Mouse (Mus musculus) hindbrain, embryonic 11.5 days (tissue): ENCODE data around the gene Git1. TPM values are rescaled to one million over a fixed set of nuclear protein-coding genes. Genes with fewer than 3 reads are reported as not detected.

Experiments
- ATAC-seq: fragments of 200-750 bp; cut with Nextera tagmentation; 2 replicates; pipeline ENCODE4 v1.8.0; 2017; ENCODE audit warnings: mild to moderate bottlenecking, moderate TSS enrichment, moderate library complexity; ENCODE audit not compliant: low FRiP score
- DNase-seq: peaks from one replicate; pipeline ENCODE4 v3.0.0-alpha.2; 2015; ENCODE audit warnings: low spot score
- H3K27ac ChIP-seq: fragments of 300-500 bp; sonication (generic); 2 replicates; pipeline ENCODE4 v1.5.1; 2014; ENCODE audit warnings: mild to moderate bottlenecking, low read depth, low read length
- H3K27me3 ChIP-seq: fragments of 300-500 bp; sonication (generic); 2 replicates; pipeline ENCODE4 v1.6.1; 2014; ENCODE audit warnings: mild to moderate bottlenecking, low read length, moderate library complexity, mixed read lengths; ENCODE audit not compliant: control insufficient read depth, insufficient read depth
- H3K36me3 ChIP-seq: fragments of 300-500 bp; sonication (generic); 2 replicates; pipeline ENCODE4 v1.6.1; 2014; ENCODE audit warnings: mild to moderate bottlenecking, low read length, moderate library complexity, mixed read lengths; ENCODE audit not compliant: control insufficient read depth, insufficient read depth
- H3K4me1 ChIP-seq: fragments of 300-500 bp; sonication (generic); replicated peaks from 2 replicates; pipeline ENCODE4 v1.6.1; 2014; ENCODE audit warnings: low read length, mixed read lengths; ENCODE audit not compliant: control insufficient read depth, insufficient read depth
- H3K4me2 ChIP-seq: fragments of 300-500 bp; sonication (generic); replicated peaks from 2 replicates; pipeline ENCODE4 v1.6.1; 2014; ENCODE audit warnings: mild to moderate bottlenecking, low read depth, low read length
- H3K4me3 ChIP-seq: fragments of 300-500 bp; sonication (generic); 2 replicates; pipeline ENCODE4 v1.5.1; 2014; ENCODE audit warnings: low read depth, low read length
- H3K9ac ChIP-seq: fragments of 300-500 bp; sonication (generic); 2 replicates; pipeline ENCODE4 v1.6.1; 2014; ENCODE audit warnings: low read depth, low read length
- H3K9me3 ChIP-seq: fragments of 300-500 bp; sonication (generic); 2 replicates; pipeline ENCODE4 v1.6.1; 2016; ENCODE audit warnings: low read length; ENCODE audit not compliant: control insufficient read depth
- WGBS: fragments of 180-500 bp; shearing (Covaris S2); extraction: QIAGEN DNeasy Blood & Tissue Kit; methylation state at CpG from one replicate; pipeline ENCODE4 v1.1.7; 2014; 5-methylcytosine and 5-hydroxymethylcytosine counted together
- polyA plus RNA-seq: library from polyadenylated mRNA; unstranded; fragments of >200 nt; fragmentation: Nextera tagmentation; extraction: Ambion mirVana; gene quantifications from 2 replicates; pipeline ENCODE4 v1.2.1, GENCODE M21; 2014

Gene Git1
- polyA plus RNA-seq, 1 experiment from 2014 or later, result 18.6 TPM

DNA sequence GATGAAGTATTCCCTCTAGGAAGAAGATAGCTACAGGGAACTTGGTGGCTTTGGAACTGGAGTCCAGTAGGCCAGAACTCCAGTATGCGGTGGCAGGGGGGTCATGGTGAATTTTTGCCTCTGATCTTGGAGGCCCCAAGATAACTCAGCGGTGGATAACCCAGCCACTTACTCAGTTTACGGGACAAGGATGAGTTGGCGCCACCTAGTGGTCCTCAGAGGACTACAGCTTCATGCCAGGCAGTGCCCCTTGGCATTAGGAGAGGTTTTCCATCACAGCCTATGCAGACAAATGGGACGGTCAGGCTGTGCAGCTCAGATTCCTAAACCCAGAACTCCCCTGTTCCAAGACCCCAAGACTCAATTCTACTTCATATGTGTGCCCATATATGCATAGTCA lies 8.0 kb downstream of the Git1 start:
- WGBS, result 28% methylated on average over 5 of the region's 5 CpGs
- H3K9me3 ChIP-seq, result no peaks in the 10 kb centered on the region
- H3K4me1 ChIP-seq, result peaks cover 5% of the 10 kb centered on the region
- DNase-seq, result peak; percentile 81
- H3K36me3 ChIP-seq, result peaks cover 16% of the 10 kb centered on the region; the same call in 1 of the 2 replicates
- no peak overlapping the region for H3K4me3 ChIP-seq
- no peak overlapping the region for H3K27ac ChIP-seq
- no peak overlapping the region for H3K4me2 ChIP-seq
- no peaks in the 10 kb centered on the region for H3K27me3 ChIP-seq
- no peak for ATAC-seq
- no peak overlapping the region for H3K9ac ChIP-seq

DNA sequence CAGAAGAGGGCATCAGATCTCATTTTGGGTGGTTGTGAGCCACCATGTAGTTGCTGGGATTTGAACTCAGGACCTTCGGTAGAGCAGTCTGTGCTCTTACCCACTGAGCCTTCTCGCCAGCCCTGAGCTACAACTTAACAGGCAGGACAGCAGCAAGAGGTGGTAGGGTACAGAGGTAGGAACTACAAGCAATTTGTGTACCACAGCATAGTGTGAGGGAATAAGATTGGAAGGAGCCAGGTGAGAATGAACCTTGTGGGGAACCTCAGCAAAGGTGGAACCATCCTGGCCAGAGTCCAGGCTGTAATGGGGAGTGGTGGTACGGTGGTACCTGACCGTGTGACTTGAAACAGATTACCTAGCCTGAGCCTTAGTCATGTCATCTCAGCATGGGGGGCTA lies 8.6 kb downstream of the Git1 start:
- Histone ChIP-seq H3K4me3 (no peak overlapping the region), H3K4me1 (peaks cover 4% of the 10 kb centered on the region; the same call in 1 of the 2 replicates), H3K4me2 (no peak overlapping the region), H3K27me3 (no peaks in the 10 kb centered on the region), H3K9ac (no peak overlapping the region), H3K9me3 (no peaks in the 10 kb centered on the region), H3K27ac (no peak overlapping the region), H3K36me3 (peaks cover 16% of the 10 kb centered on the region)
- ATAC-seq (no peak), DNase-seq (no peak)
- WGBS, result 96% methylated on average over 4 of the region's 4 CpGs

DNA sequence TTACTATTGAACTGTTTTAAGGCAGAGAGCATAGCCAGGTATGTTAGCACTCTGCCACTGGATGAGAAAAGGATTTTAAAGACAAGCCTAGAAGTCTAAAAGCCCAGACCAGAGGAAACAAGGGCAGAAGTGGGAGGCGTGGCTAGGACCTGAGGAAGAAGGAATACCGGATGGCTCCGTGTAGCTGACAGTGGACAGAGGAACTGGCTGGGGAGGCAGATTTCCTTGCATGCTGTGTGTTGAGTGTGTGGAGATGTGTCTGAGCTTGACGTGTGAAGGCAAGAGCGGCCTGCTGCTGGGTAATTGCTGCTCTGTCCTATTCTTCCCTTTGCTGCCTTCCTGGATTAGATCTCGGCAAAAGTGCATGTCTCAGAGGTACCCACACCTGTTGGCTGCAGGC lies 9.1 kb downstream of the Git1 start:
- H3K36me3 ChIP-seq, result peaks cover 16% of the 10 kb centered on the region
- 85% methylated on average over 6 of the region's 6 CpGs for WGBS
- H3K4me1 ChIP-seq, result no peaks in the 10 kb centered on the region; the same call in 1 of the 2 replicates

DNA sequence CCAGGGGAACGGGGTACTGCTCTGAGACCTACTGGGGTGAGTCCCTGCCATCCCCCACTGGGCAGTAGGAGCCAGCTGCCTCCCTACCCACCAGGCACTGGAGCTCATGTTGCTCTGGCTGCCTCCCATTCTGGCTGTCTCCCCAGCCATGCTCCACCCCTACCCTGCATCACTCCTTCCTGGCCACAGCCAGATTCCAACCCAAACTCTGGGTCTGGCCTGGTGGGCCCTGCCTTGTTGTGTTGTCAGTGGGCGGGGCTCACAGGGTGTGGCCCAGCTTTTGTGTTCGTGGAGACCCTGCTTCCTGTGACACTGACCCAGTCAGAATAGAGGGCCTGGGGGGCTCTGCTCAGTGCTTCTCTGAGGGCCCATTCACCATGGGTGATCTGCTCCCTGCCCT lies 10.1 kb downstream of the Git1 start:
- ATAC-seq (no peak), DNase-seq (no peak)
- H3K4me2 ChIP-seq, result no peak overlapping the region
- H3K4me1 ChIP-seq, result no peaks in the 10 kb centered on the region; the same call in 1 of the 2 replicates
- no peak overlapping the region for H3K27ac ChIP-seq
- H3K27me3 ChIP-seq, result no peaks in the 10 kb centered on the region
- no peak overlapping the region for H3K4me3 ChIP-seq
- H3K9ac ChIP-seq, result no peak overlapping the region
- WGBS, result 81% methylated on average over 3 of the region's 3 CpGs
- no peaks in the 10 kb centered on the region for H3K9me3 ChIP-seq
- peaks cover 16% of the 10 kb centered on the region for H3K36me3 ChIP-seq

More for the DNA sequence above, 9.1 kb downstream of the Git1 start:
- DNase-seq, result no peak
- Histone ChIP-seq H3K4me2 (no peak overlapping the region), H3K9ac (no peak overlapping the region), H3K27ac (no peak overlapping the region), H3K27me3 (no peaks in the 10 kb centered on the region), H3K9me3 (no peaks in the 10 kb centered on the region), H3K4me3 (no peak overlapping the region)
- no peak for ATAC-seq

DNA sequence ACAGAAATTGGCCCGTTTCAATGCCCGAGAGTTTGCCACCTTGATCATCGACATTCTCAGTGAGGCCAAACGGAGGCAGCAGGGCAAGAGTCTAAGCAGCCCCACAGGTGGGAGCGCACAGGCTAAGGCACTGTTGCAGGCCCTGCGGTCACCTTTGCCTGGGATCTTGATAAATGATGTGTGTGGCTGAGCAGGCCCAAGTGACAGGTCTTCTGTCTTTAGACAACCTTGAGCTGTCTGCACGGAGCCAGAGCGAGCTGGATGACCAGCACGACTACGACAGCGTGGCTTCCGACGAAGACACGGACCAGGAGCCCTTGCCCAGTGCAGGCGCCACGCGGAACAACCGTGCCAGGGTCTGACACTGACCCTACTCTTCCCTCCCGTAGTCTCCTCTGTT lies 11.0 kb downstream of the Git1 start:
- Histone ChIP-seq H3K27ac (no peak overlapping the region), H3K9ac (no peak overlapping the region), H3K4me2 (no peak overlapping the region), H3K9me3 (no peaks in the 10 kb centered on the region), H3K4me1 (no peaks in the 10 kb centered on the region; the same call in 1 of the 2 replicates), H3K4me3 (no peak overlapping the region), H3K36me3 (peaks cover 16% of the 10 kb centered on the region), H3K27me3 (no peaks in the 10 kb centered on the region)
- DNase-seq (no peak), ATAC-seq (no peak)
- WGBS, result 97% methylated on average over 19 of the region's 19 CpGs

DNA sequence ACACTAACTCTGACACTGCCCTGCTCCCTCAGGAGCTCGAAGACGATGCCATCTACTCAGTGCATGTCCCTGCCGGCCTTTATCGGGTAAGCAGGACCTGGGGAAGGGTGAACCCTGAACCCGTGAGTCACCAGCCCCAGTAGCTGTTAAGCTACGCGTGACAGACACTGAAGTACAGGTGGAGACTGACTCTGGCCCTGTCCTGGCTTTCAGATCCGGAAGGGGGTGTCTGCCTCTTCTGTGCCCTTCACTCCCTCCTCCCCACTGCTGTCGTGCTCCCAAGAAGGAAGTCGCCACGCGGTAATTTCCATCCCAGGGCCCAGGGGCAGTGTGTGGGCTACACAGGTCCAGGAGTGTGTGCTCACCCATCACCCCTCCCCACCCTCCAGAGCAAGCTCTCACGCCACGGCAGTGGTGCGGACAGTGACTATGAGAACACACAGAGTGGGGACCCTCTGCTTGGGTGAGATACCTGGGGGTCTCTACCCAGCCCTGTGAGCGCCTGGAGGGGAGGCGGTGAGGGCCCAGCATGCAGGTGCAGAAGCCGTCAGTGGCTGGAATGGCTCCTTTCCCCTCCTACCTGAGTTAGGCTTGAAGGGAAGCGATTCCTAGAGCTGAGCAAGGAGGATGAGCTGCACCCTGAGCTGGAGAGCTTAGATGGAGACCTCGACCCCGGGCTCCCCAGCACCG lies 12.1 kb downstream of the Git1 start:
- H3K4me2 ChIP-seq, result no peak overlapping the region
- no peak for DNase-seq
- no peak overlapping the region for H3K4me3 ChIP-seq
- ATAC-seq, result no peak
- H3K36me3 ChIP-seq, result peaks cover 16% of the 10 kb centered on the region
- no peak overlapping the region for H3K27ac ChIP-seq
- 94% methylated on average over 22 of the region's 22 CpGs for WGBS
- H3K4me1 ChIP-seq, result no peaks in the 10 kb centered on the region; the same call in 1 of the 2 replicates
- no peak overlapping the region for H3K9ac ChIP-seq
- H3K27me3 ChIP-seq, result no peaks in the 10 kb centered on the region
- no peaks in the 10 kb centered on the region for H3K9me3 ChIP-seq

DNA sequence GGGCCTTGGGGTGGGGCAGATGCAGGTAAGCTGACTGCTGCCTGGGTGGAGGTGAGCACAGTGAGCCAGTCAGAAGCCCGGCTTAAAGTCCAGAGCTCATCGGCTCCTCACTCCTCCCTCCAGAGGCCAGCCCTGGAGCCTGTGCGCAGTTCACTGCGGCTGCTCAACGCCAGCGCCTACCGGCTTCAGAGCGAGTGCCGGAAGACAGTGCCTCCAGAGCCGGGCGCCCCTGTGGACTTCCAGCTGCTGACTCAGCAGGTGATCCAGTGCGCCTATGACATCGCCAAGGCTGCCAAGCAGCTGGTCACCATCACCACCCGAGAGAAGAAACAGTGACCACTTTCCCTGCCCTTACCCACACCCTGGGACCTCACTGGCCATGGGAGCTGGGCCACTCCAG lies 12.9 kb downstream of the Git1 start:
- peaks cover 16% of the 10 kb centered on the region for H3K36me3 ChIP-seq
- H3K4me1 ChIP-seq, result no peaks in the 10 kb centered on the region; the same call in 1 of the 2 replicates
- H3K4me3 ChIP-seq, result no peak overlapping the region
- ATAC-seq (no peak), DNase-seq (no peak)
- H3K9ac ChIP-seq, result no peak overlapping the region
- 80% methylated on average over 14 of the region's 14 CpGs for WGBS
- no peaks in the 10 kb centered on the region for H3K27me3 ChIP-seq
- H3K4me2 ChIP-seq, result no peak overlapping the region
- H3K27ac ChIP-seq, result no peak overlapping the region
- no peaks in the 10 kb centered on the region for H3K9me3 ChIP-seq

DNA sequence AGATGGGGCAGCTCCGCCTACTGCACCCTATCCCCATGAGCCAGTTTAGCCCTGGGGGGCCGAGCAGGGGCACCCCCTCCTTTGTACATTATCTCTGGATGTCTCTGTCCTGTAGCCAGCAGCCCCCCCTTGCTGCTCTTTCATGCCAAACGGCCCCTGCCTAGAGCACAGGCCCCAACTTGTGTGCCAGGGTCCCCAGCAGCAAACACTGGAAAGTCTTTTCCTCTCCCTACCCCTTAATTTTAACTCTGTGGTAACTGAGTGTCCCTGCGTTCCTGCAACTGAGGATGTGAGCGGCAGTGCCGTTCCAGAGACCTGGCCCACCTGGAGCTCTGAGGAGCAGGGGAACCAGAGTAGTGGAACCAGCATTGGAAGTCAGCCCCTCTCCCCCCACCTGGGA lies 13.6 kb downstream of the Git1 start:
- Histone ChIP-seq H3K4me3 (no peak overlapping the region), H3K4me2 (no peak overlapping the region), H3K27ac (no peak overlapping the region), H3K9me3 (no peaks in the 10 kb centered on the region), H3K4me1 (no peaks in the 10 kb centered on the region; the same call in 1 of the 2 replicates), H3K9ac (no peak overlapping the region), H3K27me3 (no peaks in the 10 kb centered on the region), H3K36me3 (peaks cover 16% of the 10 kb centered on the region)
- DNase-seq (no peak), ATAC-seq (no peak)
- WGBS, result 88% methylated on average over 6 of the region's 6 CpGs

DNA sequence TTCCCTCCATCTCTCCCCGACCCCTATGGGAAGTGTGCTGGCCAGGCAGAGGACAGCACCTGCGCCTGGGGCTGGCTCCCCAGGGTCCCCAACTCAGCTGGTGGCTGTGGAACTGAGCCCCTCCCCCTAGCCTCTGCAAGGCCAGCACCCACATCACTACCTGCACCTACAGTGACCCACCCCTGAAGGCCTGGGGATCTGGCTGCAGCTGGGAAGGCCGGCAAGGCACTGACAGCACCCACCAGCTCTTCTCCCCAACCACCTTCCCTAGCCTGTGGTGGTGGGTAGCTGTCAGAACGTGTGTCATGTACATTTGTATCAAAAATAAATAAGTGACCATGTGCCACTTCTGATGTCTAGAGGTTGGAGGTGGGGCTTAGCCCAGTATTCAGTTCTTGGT lies 14.1 kb downstream of the Git1 start:
- H3K4me3 ChIP-seq, result no peak overlapping the region
- no peaks in the 10 kb centered on the region for H3K27me3 ChIP-seq
- H3K36me3 ChIP-seq, result peaks cover 16% of the 10 kb centered on the region
- no peak overlapping the region for H3K27ac ChIP-seq
- no peak overlapping the region for H3K9ac ChIP-seq
- ATAC-seq (no peak), DNase-seq (no peak)
- H3K9me3 ChIP-seq, result no peaks in the 10 kb centered on the region
- peaks cover 3% of the 10 kb centered on the region; the same call in 1 of the 2 replicates for H3K4me1 ChIP-seq
- no peak overlapping the region for H3K4me2 ChIP-seq
- WGBS, result 73% methylated on average over 4 of the region's 4 CpGs
